Mouse (Mus musculus): ENCODE measurements around the gene 4930452B06Rik. TPM values are rescaled to one million over a fixed set of nuclear protein-coding genes. Genes with fewer than 3 reads are reported as not detected.

The 4930452B06Rik gene
- 0.04 and 0.12 TPM in 2 replicates for polyA plus RNA-seq (2012; rRNA removed; ENCODE audit: low replicate concordance)

GRCm38 (mm10) chr14:8665636-8666411 lies at the start of gene 4930452B06Rik:
Gene 4930452B06Rik (minus strand): TSS chr14:8666240.

Data from mammary gland, adult 2 months (tissue).